Mouse (Mus musculus) gastrocnemius, postnatal 4 days (tissue): ENCODE measurements around the gene A230050P20Rik. TPM values are rescaled to one million over a fixed set of nuclear protein-coding genes. Genes with fewer than 3 reads are reported as not detected.

Experiments
- DNase-seq, 2 experiments: peaks; one replicate each; pipeline ENCODE4 v3.0.0; 2021 to 2022; ENCODE audit warnings: low spot score in 2 of 2, mixed read lengths in 2 of 2
- total RNA-seq, 2 experiments: library from RNA; stranded (reverse); gene quantifications; 2 replicates each; pipeline ENCODE4 v1.2.3; 2021

The A230050P20Rik gene
- total RNA-seq, 2 experiments from 2014 or later, result 8.2 to 9.7 TPM

DNA sequence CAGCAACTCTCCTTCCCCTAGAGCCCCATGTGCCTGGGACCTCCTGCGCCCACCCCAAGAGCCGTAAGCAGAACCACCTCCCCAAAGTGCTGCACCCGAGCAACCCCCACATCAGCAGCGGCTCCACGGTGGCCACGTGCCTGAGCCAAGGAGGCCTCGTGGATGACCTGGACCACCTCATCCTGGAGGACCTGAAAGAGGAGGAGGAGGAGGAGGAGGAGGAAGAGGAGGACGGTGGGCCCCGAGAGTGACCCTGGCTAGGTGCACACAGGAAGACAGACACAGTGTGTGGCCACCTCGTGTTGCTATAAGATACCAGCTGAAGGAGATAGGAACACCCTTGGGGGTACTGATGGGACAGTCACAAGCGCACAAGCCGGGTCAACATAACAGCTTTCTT is 5.1 kb downstream of the A230050P20Rik start:
- DNase-seq, result no peak

DNA sequence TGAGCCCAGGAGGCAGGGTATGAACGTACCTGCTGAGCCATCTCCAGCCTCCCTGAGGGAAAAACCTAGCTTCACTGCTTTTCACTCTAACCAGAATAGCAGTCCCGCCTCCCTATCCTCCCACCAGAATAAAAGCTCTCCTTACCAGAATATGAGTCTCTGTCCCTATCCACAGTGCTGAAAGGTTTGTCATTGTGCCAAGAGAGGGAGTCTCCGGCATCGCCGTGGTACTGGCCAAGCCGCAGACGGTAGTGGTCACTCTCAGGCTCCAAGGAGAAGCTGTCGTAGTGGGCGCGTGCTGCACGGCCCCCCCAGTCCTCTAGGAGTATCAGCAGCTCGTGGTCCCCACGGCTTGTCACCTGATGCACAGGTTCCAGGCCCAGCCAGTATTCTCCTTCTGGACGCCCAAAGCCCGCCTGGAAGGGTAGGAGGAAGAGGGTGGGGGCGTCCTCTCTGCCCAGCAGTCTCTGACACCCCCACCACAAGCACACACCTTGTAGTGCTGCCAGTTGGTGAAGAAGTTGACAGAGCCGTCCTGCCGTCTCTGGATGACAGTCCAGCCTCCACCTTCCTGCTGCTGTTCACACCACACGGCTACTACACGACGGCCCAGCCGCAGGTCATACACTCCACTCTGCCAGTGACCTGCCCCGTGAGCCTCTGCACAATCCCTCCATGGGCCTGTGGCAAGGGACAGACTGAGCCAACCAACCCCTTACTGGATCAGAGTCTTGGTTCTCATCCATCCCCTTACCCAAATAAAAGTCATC is 6.8 kb downstream of the A230050P20Rik start:
- no peak for DNase-seq

DNA sequence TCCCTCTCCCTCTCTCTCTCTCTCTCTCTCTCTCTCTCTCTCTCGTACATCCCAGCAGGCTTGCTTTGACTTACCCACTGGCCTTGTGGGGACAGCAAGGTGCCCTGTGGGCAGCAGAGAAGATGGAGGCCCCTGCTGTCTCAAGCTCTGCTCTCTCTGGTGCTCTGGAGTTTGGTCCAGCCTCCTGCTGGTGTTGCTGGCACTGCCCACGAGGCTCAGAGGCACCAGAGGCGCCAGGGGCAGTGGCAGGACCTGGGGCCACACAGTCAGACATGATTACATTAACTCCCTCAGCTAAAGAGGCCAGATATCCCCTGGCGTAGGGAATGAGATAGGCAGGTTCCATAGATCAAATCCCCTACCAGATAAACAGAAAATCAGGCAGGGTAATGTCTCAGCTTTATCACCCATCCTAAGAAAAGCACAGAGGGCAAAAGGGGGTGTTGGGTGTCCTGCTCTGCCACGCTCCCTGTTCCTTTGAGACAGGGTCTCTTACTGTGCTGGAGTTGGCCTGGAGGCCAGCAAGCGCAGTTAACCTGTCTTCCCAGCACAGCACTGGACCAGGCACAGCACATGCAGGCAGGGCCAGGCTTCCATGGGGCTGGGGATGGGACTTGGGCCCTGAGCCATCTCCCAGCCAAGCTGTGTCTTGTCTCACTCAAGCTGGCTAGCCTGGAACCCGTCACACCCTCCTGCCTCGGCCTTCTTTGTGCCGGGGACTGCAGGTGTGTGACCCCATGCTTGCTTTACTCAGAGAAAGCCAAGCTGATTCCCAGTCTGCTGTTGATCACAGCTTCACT is 8.1 kb downstream of the A230050P20Rik start:
- no peak for DNase-seq

GRCm38 (mm10) chr9:20877118-20878040 is 8.9 kb downstream of the A230050P20Rik start:
- DNase-seq, result no peak

DNA sequence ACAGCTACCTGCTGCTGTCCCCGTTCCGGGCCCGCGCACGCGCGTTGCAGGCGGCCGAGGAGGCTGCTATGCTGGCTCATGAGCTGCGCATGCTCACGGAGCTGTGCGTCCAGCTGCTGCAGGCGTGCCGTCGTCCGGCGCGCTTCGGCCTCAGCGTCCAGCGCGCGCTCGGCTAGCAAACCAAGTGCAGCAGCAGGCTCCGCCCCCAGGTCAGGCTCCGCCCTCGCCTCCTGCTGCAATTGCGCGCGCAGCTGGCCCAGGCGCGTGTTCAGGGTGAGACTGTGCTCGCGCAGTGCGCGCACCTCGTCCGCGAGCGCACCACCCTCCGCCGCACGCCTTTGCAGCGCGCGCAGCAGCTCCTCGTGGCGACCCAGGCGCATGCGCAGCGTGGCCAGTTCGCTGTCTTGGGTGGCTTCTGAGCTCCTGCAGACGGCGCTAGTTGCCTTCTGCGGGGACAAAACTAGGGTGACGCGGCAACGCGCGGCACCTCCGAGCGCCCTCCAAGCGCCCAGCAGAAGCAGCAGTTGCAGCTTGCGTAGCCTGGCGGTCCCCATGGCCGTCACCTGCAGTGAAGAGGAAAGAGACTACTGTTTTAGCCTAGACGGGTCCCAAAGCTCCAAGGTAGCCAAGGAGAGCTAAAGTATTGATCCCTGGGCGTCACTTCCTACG is 9.7 kb downstream of the A230050P20Rik start:
- DNase-seq, result peak; percentile 99 to 100

DNA sequence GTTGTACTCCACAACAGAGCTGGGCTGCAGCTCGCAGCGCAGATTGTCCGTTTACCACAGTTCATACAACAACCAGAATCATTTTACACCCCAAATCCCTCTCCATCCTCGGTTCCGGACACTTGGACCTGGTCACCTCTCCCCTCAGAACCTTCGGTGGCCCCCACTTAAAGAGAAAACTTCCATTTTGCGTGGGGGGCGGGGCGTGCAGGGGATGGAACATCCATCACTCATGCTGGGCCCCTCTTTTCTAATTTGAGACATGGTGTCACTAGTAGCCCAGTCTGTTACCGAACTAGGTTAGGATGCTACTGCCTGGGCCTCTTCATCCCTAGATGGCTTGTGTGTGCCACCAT is 10.2 kb downstream of the A230050P20Rik start:
- peak in 1 of 2 experiments; percentile 42 for DNase-seq

DNA sequence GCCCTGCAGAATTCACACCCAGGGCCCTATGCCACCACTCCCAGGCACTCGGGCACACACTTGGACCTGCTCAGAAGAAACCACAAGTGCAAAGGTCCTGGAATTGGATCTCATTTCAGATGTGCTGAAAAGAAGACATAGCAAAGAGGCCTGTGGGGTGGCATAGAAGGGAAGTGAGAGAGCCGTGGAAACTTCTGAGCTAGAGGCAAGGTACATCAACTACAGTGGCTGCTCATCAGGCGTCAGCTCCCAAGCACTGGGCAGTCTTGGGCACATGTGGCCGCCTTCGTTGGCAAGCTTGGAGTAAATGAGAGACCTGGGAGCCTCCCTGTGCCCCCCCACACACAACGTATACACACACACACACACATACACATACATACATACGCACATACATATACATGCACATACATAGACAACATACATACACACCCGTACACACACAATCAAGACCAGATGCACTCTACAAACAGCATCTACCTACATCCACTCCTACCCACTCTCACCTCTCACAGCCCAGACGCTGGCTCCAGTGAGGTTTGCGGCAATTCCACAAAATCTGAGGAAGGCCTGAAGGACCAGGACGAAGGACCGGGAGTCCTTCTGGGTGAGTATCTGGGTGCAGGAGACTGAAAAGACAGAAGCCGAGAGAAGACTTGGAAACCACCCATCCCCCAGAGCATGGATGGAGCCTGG is 10.8 kb downstream of the A230050P20Rik start, which contains the start of gene Angptl6:
TSS of gene Angptl6 (minus strand) at position 631 of the 696 bp plus-strand sequence.
- DNase-seq, result no peak

DNA sequence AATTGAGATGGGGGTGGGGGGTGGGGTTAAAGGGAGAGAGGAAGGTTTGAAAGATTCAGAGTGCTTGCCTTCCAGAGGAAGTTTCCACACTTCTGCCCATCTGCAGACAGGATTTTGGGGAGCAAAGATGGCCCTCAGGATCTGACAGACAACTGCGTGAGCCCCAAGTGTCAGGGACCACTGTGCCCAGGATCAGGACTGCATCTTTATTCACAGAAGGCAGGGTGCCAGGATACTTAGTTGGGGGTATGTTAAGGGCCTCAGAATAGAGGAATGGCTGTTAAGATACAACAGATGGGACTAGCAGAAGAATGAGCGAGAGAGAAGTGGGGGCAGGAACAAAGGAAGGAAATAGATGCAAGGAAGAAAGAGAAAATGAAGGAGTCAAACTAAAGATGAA is 18.1 kb downstream of the A230050P20Rik start:
- no peak for DNase-seq

GRCm38 (mm10) chr9:20887191-20887590 is 18.7 kb downstream of the A230050P20Rik start:
- DNase-seq, result no peak

- peak; percentile 87 to 95 for DNase-seq
Observed at GRCm38 (mm10) chr9:20887704-20888385, 19.4 kb downstream of the A230050P20Rik start, which contains the start of gene Ppan. TSS of gene Ppan (plus strand) at chr9:20888175.

GRCm38 (mm10) chr9:20888386-20888765 is 19.9 kb downstream of the A230050P20Rik start:
- DNase-seq, result no peak

- no peak for DNase-seq
Observed at GRCm38 (mm10) chr9:20889185-20890141, 21.0 kb downstream of the A230050P20Rik start.

- DNase-seq, result no peak
Observed at GRCm38 (mm10) chr9:20890411-20890810, 22.0 kb downstream of the A230050P20Rik start.

- no peak for DNase-seq
Observed at GRCm38 (mm10) chr9:20891339-20892103, 23.1 kb downstream of the A230050P20Rik start.

DNA sequence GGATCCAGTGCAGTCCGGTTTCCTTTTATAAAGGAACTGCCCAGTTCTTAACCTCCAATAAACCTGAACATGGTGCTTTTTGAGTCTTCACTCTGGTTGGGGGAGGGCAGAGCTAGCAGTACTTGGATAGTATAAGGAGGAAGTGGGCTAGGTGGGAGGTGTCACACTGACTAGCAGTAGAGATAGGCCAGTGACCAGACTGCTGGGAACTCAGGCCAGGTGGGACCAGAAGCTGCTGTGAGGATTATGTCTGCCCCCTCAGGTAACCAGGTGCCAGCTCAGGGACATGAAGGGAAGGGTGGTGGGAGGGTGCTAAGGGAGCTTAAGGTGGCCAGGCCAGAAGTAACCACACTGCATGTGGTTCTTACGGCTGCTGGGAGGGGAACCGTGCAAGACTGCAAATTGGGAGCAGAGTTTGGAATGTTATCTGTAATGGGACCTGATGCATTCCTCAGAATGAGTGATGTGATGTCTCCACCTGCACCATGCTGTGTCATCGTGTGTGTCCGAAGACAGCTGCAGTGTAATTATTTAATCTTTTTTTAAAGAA is 23.7 kb downstream of the A230050P20Rik start:
- DNase-seq, result no peak

DNA sequence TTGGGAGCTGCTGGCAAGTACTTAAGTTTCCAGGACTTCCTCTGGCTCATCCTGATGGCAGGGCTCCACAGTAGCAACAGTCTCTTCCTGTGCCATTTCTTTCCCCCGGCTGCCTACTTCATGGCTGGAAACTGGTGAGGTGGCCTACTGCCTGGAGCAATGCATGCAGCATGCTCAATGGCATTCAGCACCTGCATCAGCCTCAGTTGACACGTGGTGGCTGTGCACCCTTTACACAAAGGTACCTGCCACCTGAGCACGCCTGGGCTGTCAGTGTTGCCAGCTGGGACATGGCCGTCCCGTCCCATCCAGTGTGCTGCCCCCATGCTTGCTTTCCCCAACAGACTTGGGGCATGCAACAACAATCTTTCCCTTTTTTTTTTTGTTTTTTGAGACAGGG is 24.6 kb downstream of the A230050P20Rik start:
- no peak for DNase-seq
